Mouse (Mus musculus): ENCODE measurements around the gene Aldh3b3.
"Not testable (repeated sequence)": the region's sequence is repeated elsewhere in the genome, so short reads cannot be mapped to it uniquely, and the experiment has no call there.

The Aldh3b3 gene

DNA sequence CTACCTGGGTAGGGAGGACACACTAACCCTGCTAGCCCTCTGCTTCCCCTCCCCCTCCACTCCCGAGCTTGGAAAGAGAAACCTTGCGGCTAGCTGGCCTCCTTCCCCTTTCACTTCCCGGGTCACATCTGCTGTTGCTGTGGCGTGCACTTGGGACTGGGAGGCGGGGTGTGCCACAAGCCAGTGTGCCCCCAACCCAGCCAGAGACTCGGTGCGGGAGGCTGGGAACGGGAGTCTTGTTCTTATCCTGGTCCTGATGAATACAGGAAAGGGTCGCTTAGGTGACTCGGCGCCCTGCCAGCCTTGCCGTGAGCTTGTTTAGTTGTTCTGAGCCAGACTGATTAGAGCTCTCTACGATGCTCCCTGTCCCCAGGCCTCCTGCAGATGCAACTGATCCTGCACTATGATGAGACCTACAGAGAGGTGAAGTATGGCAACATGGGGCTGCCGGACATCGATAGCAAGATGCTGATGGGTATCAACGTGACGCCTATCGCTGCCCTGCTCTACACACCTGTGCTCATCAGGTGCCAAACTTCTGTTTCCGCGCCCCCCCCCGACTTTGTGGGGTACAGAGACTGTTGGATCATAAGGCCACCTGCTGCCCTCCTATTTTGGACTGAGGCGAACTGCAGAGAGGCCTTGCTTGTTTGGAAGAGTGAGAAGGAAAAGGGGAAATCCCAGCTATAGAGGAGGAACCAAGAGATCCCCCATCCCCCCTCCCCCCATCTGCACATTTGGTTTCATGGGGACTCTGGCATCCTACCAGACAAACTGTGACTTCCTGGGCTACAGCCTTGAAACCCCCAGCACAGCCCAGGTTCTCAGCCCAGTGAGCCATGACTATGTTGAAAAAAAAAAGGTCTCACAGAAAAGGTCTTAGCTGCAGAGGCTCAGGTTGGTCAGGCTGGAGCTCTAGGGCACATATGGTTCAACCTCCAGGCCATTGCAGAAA is 22.3 kb upstream of the Aldh3b3 start:
- DNase-seq (ENCODE audit: low spot score in 2 of 2) = peak in 1 of 2 experiments; percentile 39

GRCm38 (mm10) chr19:3942315-3942714 is 16.1 kb upstream of the Aldh3b3 start:
- no peak for DNase-seq (ENCODE audit: low spot score in 2 of 2)

DNA sequence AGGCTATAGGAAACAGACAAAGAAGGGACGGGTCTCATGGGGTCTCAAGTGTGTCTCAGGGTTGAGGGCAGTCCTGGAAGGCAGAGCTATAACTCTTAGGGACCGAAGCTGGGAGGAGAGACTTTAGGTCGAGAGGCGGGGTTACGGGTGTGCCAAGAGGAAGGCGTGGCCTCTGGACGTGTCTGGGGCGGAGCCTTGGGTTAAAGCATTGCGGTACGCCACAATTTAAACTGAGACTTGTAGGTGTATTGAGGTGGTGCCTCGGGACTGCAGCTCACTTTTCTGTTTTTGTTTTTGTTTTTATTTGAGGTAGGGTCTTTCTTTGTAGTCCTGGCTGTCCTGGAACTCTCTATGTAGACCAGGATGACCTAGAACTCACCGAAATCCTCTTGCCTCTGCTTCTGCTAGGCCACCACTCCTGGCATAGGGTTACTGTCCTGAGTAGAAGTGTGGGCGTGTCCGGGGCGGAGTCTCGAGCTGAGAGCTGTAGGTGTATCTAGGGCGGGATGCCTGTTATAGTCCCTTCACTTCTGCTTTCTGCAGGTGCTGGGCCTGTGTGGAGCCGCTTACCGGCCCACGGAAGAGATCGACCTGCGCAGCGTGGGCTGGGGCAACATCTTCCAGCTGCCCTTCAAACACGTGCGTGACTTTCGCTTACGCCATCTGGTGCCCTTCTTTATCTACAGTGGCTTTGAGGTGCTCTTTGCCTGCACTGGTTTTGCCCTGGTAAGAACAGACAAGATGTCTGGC is 15.3 kb upstream of the Aldh3b3 start:
- DNase-seq (ENCODE audit: low spot score in 2 of 2) = peak in 1 of 2 experiments; percentile 43

- peak; percentile 64 to 69 for DNase-seq (ENCODE audit: low spot score in 2 of 2)
Observed at GRCm38 (mm10) chr19:3945872-3946564, 12.4 kb upstream of the Aldh3b3 start.

DNA sequence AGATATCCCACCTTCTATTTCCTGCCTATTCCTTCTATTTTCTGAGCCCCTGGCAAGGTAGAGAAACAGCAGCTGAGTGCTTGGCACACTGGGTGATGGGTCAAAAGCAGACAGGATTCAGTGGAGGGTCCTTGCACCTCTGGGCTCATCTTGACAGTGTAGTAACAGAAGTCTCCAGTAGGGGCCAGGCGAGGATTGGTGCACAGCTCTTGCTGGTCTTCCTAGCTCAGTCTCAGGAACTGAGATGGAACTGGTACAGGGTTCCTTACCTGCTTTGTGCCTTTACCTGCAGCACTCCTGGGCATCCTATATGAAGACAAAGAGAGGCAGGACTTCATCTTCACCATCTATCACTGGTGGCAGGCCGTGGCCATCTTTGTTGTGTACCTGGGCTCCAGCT is 11.7 kb upstream of the Aldh3b3 start:
- DNase-seq (ENCODE audit: low spot score in 2 of 2) = peak; percentile 53 to 83

DNA sequence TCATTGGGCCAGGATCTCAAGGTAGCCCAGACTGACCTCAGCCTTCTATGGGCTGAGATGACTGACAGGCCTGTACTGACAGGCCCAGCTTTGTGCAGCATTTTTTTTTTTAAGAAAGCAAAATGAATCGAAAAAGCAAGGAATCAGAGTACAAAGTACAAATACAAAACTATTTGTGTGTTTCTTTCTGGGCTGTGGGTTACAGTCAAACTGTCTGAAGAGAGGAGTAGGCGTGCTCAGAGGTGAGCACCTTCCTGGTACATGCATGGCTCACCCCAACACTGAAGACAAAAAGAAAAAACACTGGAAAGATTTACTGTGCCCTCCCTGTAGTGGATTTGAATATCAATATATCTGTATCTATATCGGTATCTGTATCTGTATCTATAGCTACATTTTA is 10.6 kb upstream of the Aldh3b3 start:
- no peak for DNase-seq (ENCODE audit: low spot score in 2 of 2)

DNA sequence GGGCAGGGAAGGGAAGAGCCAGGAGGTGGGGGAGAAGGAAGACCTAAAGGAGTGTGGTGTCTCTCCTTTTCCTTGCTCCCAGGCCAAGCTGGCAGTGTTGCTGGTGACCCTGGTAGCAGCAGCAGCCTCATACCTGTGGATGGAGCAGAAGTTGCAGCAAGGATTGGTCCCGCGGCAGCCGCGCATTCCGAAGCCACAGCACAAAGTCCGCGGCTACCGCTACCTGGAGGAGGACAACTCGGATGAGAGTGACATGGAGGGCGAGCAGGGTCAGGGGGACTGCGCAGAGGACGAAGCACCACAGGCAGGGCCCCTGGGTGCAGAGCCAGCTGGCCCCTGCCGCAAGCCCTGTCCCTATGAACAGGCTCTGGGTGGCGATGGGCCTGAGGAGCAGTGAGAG is 9.9 kb upstream of the Aldh3b3 start:
- DNase-seq (ENCODE audit: low spot score in 2 of 2) = no peak

DNA sequence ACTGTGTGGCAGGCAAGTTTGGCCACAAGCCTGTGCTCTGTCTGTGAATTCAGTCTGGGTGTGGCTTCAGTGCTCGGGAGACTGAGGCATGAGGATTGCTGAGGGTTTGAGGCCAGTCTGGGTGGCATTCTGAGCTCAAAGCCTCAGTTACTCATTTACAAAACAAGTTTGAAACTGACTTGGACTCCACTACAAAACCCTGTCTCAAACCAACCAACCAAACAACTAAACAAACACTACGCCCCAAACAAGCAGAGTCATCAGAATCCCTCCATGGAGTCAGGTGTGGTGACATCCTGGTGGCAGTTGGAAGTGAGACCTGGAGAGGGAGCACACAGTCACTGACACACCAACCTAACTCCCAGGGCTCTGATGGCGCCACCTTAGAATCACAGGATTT is 8.1 kb upstream of the Aldh3b3 start:
- DNase-seq (ENCODE audit: low spot score in 2 of 2) = no peak

- DNase-seq (ENCODE audit: low spot score in 2 of 2) = no peak
Observed at GRCm38 (mm10) chr19:3951461-3951860, 7.0 kb upstream of the Aldh3b3 start.

- no peak for DNase-seq (ENCODE audit: low spot score in 2 of 2)
Observed at GRCm38 (mm10) chr19:3952099-3952498, 6.3 kb upstream of the Aldh3b3 start.

DNA sequence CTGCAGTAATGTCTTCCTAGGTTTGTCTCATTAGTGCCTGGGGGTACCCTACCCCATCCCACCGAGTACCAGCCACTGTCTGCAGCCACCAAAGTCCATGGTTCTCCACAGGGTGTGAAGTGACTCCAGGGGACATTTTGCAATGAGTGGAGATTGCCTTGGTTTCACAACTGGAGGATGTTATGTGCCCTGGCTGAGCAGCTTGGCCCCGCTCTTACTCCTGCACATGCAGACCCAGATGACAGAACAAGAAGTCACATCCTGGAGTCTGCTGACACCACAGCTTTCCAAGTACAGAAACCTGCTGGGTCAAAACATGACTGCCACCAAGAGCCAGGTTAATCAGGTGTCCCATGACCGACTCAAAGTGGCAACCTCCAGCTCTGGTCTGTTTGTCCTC is 3.4 kb upstream of the Aldh3b3 start:
- DNase-seq (ENCODE audit: low spot score in 2 of 2) = no peak

DNA sequence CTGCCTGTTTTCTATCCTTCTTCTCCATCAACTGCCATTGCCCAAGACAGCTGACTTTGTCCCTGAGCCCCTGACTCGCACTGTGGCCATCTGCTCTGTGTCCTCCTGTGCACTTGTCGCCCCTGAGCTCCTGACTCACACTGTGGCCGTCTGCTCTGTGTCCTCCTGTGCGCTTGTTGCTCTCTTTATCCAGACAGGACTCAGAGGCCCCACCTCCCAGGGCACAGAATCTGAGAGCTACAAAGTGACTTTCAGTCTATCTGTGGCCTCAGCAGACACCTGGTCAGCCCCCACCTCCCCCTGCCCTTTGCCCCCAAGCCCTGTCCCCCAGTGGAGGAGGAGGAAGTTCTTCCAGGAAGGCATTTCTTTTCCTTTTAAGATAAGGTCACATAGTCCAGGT is 2.6 kb upstream of the Aldh3b3 start:
- DNase-seq (ENCODE audit: low spot score in 2 of 2) = no peak

DNA sequence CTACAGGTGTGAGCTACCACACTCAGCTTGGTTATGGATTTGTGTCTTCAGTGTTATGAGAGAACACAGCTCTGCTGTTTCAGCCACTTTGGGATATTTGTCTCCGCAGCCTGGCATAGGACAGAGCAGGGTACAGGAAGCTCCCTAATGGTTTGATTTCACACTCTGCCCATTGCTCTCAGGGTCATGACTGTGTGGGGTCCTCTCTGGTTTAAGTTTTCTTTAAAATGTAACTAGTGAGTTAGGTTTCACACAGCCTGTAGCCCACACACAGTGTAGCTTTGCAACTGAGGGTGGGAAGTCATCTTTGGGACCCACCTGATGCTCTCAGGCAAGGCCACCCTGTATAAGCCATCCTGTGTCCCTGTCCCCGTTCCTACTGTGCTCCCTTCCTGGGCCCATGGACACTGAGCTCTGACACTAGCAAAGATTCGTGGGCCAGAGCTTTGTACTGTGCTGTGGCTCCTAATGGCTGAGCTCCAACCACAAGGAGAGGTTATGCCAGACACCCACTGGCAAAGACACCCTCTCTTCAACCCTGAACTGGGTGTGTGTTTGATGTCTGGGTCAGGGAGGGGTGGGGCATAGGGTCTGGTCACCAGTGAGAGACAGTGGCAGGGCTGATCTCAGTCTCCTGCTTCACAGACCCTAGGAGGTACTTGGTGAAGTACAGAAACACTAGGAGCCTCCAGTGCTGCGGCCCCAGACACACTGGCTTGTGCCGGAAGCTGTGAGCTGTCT is 979 bp upstream of the Aldh3b3 start:
- DNase-seq (ENCODE audit: low spot score in 2 of 2) = not testable (repeated sequence)

- DNase-seq (ENCODE audit: low spot score in 2 of 2) = no peak
Observed at GRCm38 (mm10) chr19:3959030-3959429, 585 bp downstream of the Aldh3b3 start.

DNA sequence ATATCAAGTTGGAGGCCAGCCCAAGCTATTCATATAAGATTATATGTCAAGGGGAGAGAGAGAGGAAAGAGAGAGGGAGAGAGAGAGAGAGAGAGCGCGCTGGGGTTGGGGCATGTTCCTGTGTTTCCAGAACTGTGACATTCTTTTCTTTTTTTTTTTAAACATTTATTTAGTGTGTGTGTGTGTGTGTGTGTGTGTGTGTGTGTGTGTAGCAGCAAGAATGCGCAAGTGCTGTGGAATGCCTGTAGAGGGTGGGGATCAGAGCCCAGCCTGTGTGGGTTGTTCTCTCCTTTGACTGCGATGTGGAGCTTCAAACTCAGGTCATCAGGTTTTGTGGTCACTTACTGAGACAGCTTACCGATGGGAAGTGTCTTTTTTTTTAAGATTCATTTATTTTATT is 1.8 kb downstream of the Aldh3b3 start:
- DNase-seq (ENCODE audit: low spot score in 2 of 2) = no peak

GRCm38 (mm10) chr19:3961805-3962204 is 3.4 kb downstream of the Aldh3b3 start:
- DNase-seq (ENCODE audit: low spot score in 2 of 2) = not testable (repeated sequence)

GRCm38 (mm10) chr19:3962469-3962868 is 4.0 kb downstream of the Aldh3b3 start:
- DNase-seq (ENCODE audit: low spot score in 2 of 2) = peak in 1 of 2 experiments; percentile 28

DNA sequence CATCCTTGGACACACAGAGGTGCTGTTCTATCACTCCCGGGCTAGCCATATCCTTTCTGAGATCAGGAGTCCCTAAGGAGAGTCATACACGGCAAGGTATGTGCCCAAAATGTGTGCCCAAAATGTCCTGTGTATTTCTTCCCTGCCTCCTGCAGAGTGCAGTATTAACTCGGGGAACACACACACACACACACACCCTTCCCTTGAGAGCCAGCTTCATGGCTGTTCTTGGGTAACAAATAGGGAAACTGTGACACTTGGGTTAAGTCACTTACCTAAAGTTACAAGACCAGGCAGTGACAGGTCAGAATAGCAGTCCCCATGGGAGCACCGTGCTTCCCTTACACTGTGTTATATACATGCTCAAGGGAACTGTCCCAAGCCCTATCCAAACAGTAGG is 5.6 kb downstream of the Aldh3b3 start:
- DNase-seq (ENCODE audit: low spot score in 2 of 2) = no peak

GRCm38 (mm10) chr19:3966330-3967075 is 8.1 kb downstream of the Aldh3b3 start:
- DNase-seq (ENCODE audit: low spot score in 2 of 2) = no peak

GRCm38 (mm10) chr19:3967258-3967657 is 8.8 kb downstream of the Aldh3b3 start:
- DNase-seq (ENCODE audit: low spot score in 2 of 2) = no peak

DNA sequence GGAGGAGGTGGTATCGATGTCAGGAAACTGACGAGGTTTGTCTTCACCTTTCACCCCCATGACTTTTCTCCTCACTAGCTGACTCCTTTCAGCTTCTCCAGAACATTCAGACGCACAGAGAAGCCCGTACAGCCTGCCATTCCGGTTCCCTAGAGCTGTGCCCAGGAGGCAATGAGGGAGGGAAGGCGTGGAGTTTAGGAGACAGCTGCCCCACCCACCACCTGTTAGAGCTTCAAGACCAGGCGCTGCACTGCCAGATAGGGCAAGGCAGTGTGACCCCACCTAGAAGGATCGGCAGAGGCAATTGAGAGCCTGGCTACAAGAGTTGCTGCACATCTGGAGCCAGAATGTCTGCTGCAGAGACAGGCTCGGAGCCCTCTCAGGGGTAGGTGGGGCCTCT is 13.8 kb downstream of the Aldh3b3 start, which contains the start of gene Aldh3b2:
Aldh3b2 (plus strand) TSS at position 100 of the 400 bp plus-strand sequence.
- DNase-seq (ENCODE audit: low spot score in 2 of 2) = no peak

All from thymus, postnatal 10 days (tissue).